Mouse (Mus musculus): ENCODE measurements around the gene 1700034J05Rik.

DNA sequence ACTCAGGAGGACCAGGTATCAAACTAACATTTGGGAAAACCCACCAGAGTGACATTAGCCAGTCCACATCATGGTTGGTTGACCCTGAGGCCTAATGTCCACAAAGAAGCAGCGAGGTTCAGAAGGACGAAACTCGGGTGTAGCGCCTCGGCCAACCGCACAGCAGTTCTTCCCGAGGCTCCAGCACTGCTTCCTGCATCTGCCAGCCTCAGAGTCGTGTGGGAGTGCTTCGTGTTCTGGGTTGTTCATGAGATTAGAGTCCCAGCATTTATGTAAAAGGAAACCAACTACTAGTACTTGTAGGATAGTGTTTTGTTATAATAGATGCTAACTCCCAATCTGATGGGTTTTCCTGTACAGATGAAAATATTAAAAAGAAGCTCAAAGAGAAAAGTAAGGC lies 45.1 kb upstream of the 1700034J05Rik start:
- TF ChIP-seq POLR2A (IDR thresholded peaks at IDR 0.05; ENCODE audit: borderline replicate concordance, low read depth, low read length): no peak
- no peak for TF ChIP-seq CTCF (IDR thresholded peaks at IDR 0.05; ENCODE audit: low read depth, low read length)
